In the genomic region with DNA sequence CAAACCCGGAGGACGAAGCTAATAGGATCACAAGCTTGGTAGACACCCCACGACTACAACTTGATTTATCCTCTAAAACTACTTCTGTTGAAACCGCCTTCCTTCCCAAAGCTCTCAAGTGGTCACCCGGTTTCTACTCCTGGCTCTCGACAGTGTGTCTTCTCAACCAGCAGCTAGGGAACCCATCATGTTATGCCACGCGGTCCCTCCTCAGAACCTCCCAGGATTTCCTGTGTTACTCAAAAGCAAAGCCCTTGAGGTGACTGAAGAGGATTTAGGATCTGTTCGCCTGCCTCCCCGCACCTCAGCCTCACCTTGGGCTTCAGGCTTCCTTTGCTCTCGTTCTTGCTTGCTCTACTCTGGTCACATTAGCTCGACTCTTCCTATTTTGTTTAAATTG, we compare ENCODE assay signal across 28 mouse cellular contexts. TPM values are rescaled to one million over a fixed set of nuclear protein-coding genes. Genes with fewer than 3 reads are reported as not detected.
"Had no signal": no experiment of that assay in that cellular context is flagged by ENCODE, and none has a peak within 500 bp of the region (broad histone marks: within the 10 kb centered on the region; RNA-seq: fewer than 3 reads in every experiment).

No protein-coding gene starts in this region.

- H3K27ac ChIP-seq: heart, embryonic 13.5 days; heart, embryonic 15.5 days; hindbrain, embryonic 13.5 days; hindbrain, embryonic 15.5 days; hindbrain, postnatal 0 days; kidney, embryonic 15.5 days; kidney, postnatal 0 days; limb, embryonic 13.5 days; limb, embryonic 15.5 days; liver, embryonic 12.5 days; liver, embryonic 14.5 days had no signal

- ATAC-seq: hindbrain, postnatal 0 days; intestine, embryonic 16.5 days; liver, embryonic 12.5 days had no signal

- H3K36me3 ChIP-seq: hindbrain, embryonic 13.5 days; hindbrain, embryonic 15.5 days; kidney, embryonic 15.5 days; limb, embryonic 13.5 days; limb, embryonic 15.5 days; liver, embryonic 12.5 days had no signal

- H3K4me3 ChIP-seq: heart, embryonic 13.5 days; heart, embryonic 15.5 days; hindbrain, embryonic 13.5 days; hindbrain, embryonic 15.5 days; kidney, embryonic 15.5 days; limb, embryonic 13.5 days; limb, embryonic 15.5 days; liver, embryonic 12.5 days had no signal

- H3K27me3 ChIP-seq: heart, embryonic 13.5 days; heart, embryonic 15.5 days; hindbrain, embryonic 13.5 days; hindbrain, embryonic 15.5 days; kidney, embryonic 15.5 days; limb, embryonic 13.5 days; limb, embryonic 15.5 days; liver, embryonic 12.5 days had no signal

- H3K9me3 ChIP-seq: heart, embryonic 13.5 days; heart, embryonic 15.5 days; hindbrain, embryonic 13.5 days; hindbrain, embryonic 15.5 days; kidney, embryonic 15.5 days; limb, embryonic 13.5 days; limb, embryonic 15.5 days; liver, embryonic 12.5 days had no signal

- DNase-seq: gastrocnemius, postnatal 10 days; gastrocnemius, postnatal 25 days; heart, adult 18-20 months; heart, postnatal 14 days; heart, postnatal 36 days; kidney, adult 11 months; kidney, adult 2 months; kidney, adult 9 months; kidney, postnatal 14 days; kidney, postnatal 36 days; layer of hippocampus, adult 9-11 months; layer of hippocampus, postnatal 36 days; left cerebral cortex, postnatal 4 days had no signal

- H3K4me1 ChIP-seq: heart, embryonic 13.5 days; heart, embryonic 15.5 days; hindbrain, embryonic 13.5 days; hindbrain, embryonic 15.5 days; limb, embryonic 13.5 days; limb, embryonic 15.5 days had no signal

RNA-seq across cellular contexts. Expression of gene Mypn, which starts 35.6 kb away (rescaled TPM):
- total RNA-seq: hematopoietic stem cell, adult 5-6 weeks had no signal
- polyA plus RNA-seq: intestine, embryonic 14.5 days; intestine, embryonic 16.5 days; kidney, postnatal 0 days; liver, adult 2 months had no signal
